Mouse (Mus musculus) small intestine, adult 2 months (tissue): ENCODE results near the gene Olfr1045.

Experiments
- CTCF ChIP-seq: fragments of 200-500 bp; IDR thresholded peaks from 2 replicates; pipeline ENCODE4 v1.5.1; 2012; ENCODE audit warnings: low read depth, mild to moderate bottlenecking, control low read depth, inconsistent platforms, low read length, moderate library complexity, mixed read lengths; ENCODE audit not compliant: insufficient replicate concordance, insufficient read length; ENCODE audit errors: extremely low read depth
- POLR2A ChIP-seq: fragments of 200-500 bp; IDR thresholded peaks from 2 replicates; pipeline ENCODE4 v1.6.1; 2012; ENCODE audit warnings: low read depth, mild to moderate bottlenecking, control low read depth, inconsistent platforms, low read length, moderate library complexity

DNA sequence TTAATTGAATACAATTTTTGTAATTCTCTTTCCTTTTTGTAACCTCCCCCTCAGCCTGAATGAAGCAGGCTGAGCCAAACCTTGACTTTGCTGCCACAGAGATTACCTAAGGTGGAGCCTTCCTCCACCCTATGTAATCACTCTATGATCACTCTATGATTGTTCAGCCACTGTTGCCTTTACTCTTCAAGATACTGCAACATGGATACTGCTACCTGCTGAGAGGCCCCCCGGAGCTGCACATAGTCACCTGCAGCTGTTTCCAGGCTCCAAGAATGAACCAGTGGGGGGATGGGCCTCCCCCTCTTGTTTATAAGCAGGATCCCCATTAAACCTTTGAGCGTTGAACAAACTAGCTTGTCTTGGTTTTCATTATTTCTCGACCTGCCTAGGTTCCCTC is 22.9 kb downstream of the Olfr1045 start:
- TF ChIP-seq POLR2A (no peak), CTCF (no peak)
